Mouse (Mus musculus) liver, postnatal 0 days (tissue): ENCODE data around the gene Necap1.

Experiments
- CTCF ChIP-seq: sonication (generic); IDR thresholded peaks from 2 replicates; pipeline ENCODE4 v1.5.1; 2016; ENCODE audit warnings: antibody characterized with exemption, low read depth
- EP300 ChIP-seq: IDR thresholded peaks from 2 replicates; pipeline ENCODE4 v1.6.1; 2016; ENCODE audit warnings: antibody characterized with exemption, low read depth, mild to moderate bottlenecking

- TF ChIP-seq CTCF (no peak), EP300 (no peak)
Measured at GRCm38 (mm10) chr6:122843759-122844158, 30.5 kb upstream of the Necap1 start.
